Mouse (Mus musculus): ENCODE measurements around the gene Nsg2.
A peak's percentile ranks its signal among the peaks of the same experiment; 100 is the strongest.
"Not testable (repeated sequence)": the region's sequence is repeated elsewhere in the genome, so short reads cannot be mapped to it uniquely, and the experiment has no call there.

Gene Nsg2

GRCm38 (mm10) chr11:32000281-32000680 lies at the start of gene Nsg2:
TSS of gene Nsg2 (plus strand) at chr11:32000463.
- peak; percentile 86 for DNase-seq (ENCODE audit: low read depth, low spot score)

- DNase-seq (ENCODE audit: low read depth, low spot score) = no peak
Measured at GRCm38 (mm10) chr11:31960071-31960470, 40.2 kb upstream of the Nsg2 start.

GRCm38 (mm10) chr11:31963993-31964392 lies 36.3 kb upstream of the Nsg2 start:
- no peak for DNase-seq (ENCODE audit: low read depth, low spot score)

GRCm38 (mm10) chr11:31965256-31966134 lies 34.8 kb upstream of the Nsg2 start, which contains the start of gene 4930524B15Rik:
TSS of gene 4930524B15Rik (plus strand) at chr11:31965592.
- DNase-seq (ENCODE audit: low read depth, low spot score) = no peak

- no peak for DNase-seq (ENCODE audit: low read depth, low spot score)
Measured at GRCm38 (mm10) chr11:31974132-31974531, 26.1 kb upstream of the Nsg2 start.

- DNase-seq (ENCODE audit: low read depth, low spot score) = no peak
Measured at GRCm38 (mm10) chr11:31974826-31975225, 25.4 kb upstream of the Nsg2 start.

GRCm38 (mm10) chr11:31975678-31976077 lies 24.6 kb upstream of the Nsg2 start:
- DNase-seq (ENCODE audit: low read depth, low spot score) = no peak

GRCm38 (mm10) chr11:31976137-31976536 lies 24.1 kb upstream of the Nsg2 start:
- DNase-seq (ENCODE audit: low read depth, low spot score) = no peak

GRCm38 (mm10) chr11:31980089-31980488 lies 20.2 kb upstream of the Nsg2 start:
- DNase-seq (ENCODE audit: low read depth, low spot score) = not testable (repeated sequence)

- DNase-seq (ENCODE audit: low read depth, low spot score) = no peak
Measured at GRCm38 (mm10) chr11:31981830-31982229, 18.4 kb upstream of the Nsg2 start.

- not testable (repeated sequence) for DNase-seq (ENCODE audit: low read depth, low spot score)
Measured at GRCm38 (mm10) chr11:31982247-31982943, 17.9 kb upstream of the Nsg2 start.

- DNase-seq (ENCODE audit: low read depth, low spot score) = no peak
Measured at GRCm38 (mm10) chr11:31983249-31983648, 17.0 kb upstream of the Nsg2 start.

GRCm38 (mm10) chr11:31984786-31985185 lies 15.5 kb upstream of the Nsg2 start:
- DNase-seq (ENCODE audit: low read depth, low spot score) = no peak

- no peak for DNase-seq (ENCODE audit: low read depth, low spot score)
Measured at GRCm38 (mm10) chr11:31992535-31992934, 7.7 kb upstream of the Nsg2 start.

GRCm38 (mm10) chr11:31999716-32000115 lies 547 bp upstream of the Nsg2 start:
- DNase-seq (ENCODE audit: low read depth, low spot score) = no peak

- DNase-seq (ENCODE audit: low read depth, low spot score) = no peak
Measured at GRCm38 (mm10) chr11:32001181-32001910, 1.1 kb downstream of the Nsg2 start.

- DNase-seq (ENCODE audit: low read depth, low spot score) = peak; percentile 80
Measured at GRCm38 (mm10) chr11:32002670-32003072, 2.4 kb downstream of the Nsg2 start.

- not testable (repeated sequence) for DNase-seq (ENCODE audit: low read depth, low spot score)
Measured at GRCm38 (mm10) chr11:32008049-32008448, 7.8 kb downstream of the Nsg2 start.

- DNase-seq (ENCODE audit: low read depth, low spot score) = no peak
Measured at GRCm38 (mm10) chr11:32008852-32009251, 8.6 kb downstream of the Nsg2 start.

- DNase-seq (ENCODE audit: low read depth, low spot score) = no peak
Measured at GRCm38 (mm10) chr11:32009961-32010662, 9.8 kb downstream of the Nsg2 start.

GRCm38 (mm10) chr11:32010663-32010970 lies 10.4 kb downstream of the Nsg2 start:
- DNase-seq (ENCODE audit: low read depth, low spot score) = no peak

Data from telencephalon, adult 2 months (tissue).